Mouse (Mus musculus) heart, postnatal 36 days (tissue): ENCODE measurements at regions not wholly inside any gene's neighbourhood (a gene's known extent, or its start where the extent isn't known, plus 50 kb on each side); places are given as distances from the start of the nearest gene placed in this dataset.
A peak's percentile ranks its signal among the peaks of the same experiment; 100 is the strongest.
"Not testable (repeated sequence)": the region's sequence is repeated elsewhere in the genome, so short reads cannot be mapped to it uniquely, and the experiment has no call there.

Source experiments
- DNase-seq, 2 experiments: peaks; one replicate each; pipeline ENCODE4 v3.0.0; 2021 to 2022
- intact Hi-C: fragments of 180-260 bp; cut with DNase I; formaldehyde crosslinking; loops from one replicate; pipeline ENCODE4 v1.15.1; 2025

GRCm38 (mm10) chr16:86281326-86281725 is 379.7 kb upstream of the Adamts5 start:
- no peak for DNase-seq
- intact Hi-C loops = no loop called here

GRCm38 (mm10) chr16:86277031-86277430 is 375.4 kb upstream of the Adamts5 start:
- DNase-seq = no peak
- intact Hi-C loops = no loop called here

DNA sequence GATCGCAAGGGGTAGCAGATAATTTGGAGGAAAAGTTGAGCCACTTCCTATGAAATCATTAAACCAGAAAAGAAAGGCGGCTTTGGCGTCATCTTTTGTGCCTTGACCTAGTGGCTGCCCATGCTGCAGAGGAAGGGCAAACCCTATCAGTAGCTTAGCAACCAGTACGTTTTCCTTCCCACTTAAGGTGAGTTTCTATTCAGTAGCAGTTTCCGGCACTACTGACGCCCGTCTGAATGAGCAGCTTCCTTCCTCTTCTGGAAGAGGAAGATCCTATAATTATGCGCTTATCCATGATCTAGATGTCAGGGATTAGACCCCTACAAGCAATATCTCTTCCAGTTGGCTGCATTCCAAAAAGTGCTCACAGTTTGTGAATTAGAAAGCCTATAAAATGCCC is 360.0 kb upstream of the Adamts5 start:
- peak in 1 of 2 experiments; percentile 5 for DNase-seq

DNA sequence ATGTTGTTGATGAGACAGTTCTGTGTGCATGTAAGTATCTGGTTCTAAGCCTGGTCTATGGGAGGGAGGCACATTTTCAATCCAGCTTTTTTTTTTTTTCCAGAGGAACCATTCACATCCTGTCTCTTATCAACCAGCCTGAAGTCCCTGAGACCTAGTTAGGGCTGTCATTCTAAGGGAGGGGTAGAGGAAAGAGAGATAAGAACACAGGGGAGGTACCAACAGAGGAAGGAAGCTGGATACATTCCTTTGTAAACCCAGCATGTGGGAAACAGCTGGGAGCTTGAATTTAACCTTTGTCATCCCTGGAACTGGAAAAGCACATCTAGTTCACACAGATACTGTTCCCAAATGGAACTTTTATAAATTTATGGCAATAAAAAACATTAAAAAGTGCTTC is 351.0 kb upstream of the Adamts5 start:
- intact Hi-C loops = loop anchor here (5.0 kb wide), 1 partner anchor 350 kb away; the partner anchor contains the start of gene Adamts5
- no peak for DNase-seq

More for the DNA sequence above, 360.0 kb upstream of the Adamts5 start:
- intact Hi-C loops = loop anchor here (5.0 to 10.0 kb wide), 3 partner anchors 299 to 873 kb away; no protein-coding TSS in a partner anchor

- DNase-seq = peak; percentile 13 to 18
- intact Hi-C loops = loop anchor here (5.0 kb wide), 1 partner anchor 348 kb away; the partner anchor contains the start of gene Adamts5
Observed at GRCm38 (mm10) chr16:86250021-86250420, 348.4 kb upstream of the Adamts5 start.

GRCm38 (mm10) chr16:86244191-86244590 is 342.6 kb upstream of the Adamts5 start:
- intact Hi-C loops = no loop called here
- no peak for DNase-seq

- intact Hi-C loops = no loop called here
- no peak for DNase-seq
Observed at GRCm38 (mm10) chr16:86242766-86243510, 341.3 kb upstream of the Adamts5 start.

DNA sequence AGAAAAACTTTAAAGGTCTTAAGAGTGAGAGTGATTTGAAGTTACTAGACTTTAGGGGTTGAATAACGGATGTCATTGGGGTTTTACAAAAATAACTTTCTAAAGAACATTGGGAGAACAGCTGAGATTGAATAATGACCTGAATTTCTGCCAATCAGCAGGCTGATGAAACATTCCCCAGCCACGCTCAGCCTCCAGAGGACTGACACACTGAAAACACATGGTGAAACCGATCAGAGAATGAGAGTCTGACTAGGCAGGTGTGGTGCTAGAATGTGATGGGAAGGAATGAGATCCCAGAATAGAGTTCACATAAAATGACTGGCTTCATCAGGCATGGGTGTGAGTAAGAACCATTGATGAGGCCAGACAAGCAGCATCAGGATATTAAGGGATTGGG is 321.4 kb upstream of the Adamts5 start:
- intact Hi-C loops = no loop called here
- DNase-seq = peak; percentile 18 to 44

DNA sequence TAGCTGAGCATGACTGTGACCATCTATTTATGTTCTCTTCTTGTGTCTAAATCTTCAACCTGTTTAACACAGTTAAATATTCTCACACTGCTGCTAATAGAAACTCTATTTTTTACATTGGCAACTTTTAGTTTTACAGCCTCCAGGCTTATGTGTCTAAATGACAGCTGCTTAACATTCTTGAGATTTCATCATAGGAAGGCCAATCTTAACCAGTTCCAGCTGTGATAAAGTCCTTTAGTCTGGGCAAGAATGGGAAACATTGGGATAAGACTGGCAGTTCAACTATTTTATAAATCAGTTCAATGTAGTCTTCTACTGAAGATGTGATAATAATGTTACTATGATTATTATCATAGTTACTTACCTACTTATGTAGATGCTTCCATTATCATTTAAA is 308.9 kb upstream of the Adamts5 start:
- intact Hi-C loops = no loop called here
- no peak for DNase-seq

DNA sequence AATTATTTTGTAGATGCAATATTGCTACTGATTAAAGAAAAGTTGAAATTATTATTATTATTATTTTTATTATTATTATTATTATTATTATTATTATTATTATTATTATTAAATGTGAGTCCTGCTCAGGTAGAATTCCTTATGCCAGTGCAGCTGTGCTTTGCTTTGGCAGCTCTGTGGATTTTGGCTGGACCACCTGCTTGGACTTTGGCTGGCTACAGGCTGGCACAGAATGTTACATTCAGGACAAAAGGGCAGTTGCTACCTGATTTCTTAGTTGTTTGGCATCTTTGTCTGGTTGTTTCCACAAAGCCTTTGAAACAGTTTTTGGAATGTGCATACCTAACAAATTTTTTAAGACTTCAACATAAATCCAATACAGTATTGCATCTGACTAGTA is 307.7 kb upstream of the Adamts5 start:
- no peak for DNase-seq
- intact Hi-C loops = no loop called here

DNA sequence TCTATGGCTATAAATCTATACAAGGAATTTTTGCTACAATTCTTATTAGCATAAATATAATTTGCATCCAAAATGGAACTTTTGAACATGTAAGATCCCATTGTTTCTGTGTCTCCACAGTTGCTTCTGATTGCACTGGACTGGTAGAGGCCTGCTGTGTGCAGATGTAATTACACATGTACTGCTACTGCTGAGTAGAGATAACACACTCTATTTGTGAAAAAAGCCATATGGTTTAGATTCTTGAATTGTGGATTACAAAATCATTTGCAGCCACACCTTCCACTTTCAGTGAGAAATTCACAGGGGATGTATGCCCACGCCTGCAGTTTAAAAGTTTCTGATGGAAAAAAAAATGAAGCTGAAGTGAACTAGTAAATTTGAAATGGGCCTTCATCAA is 288.2 kb upstream of the Adamts5 start:
- DNase-seq = no peak
- intact Hi-C loops = no loop called here

GRCm38 (mm10) chr16:86188966-86189365 is 287.3 kb upstream of the Adamts5 start:
- intact Hi-C loops = loop anchor here (1.0 kb wide), 1 partner anchor 24 kb away; no protein-coding TSS in a partner anchor
- DNase-seq = no peak

- not testable (repeated sequence) for DNase-seq
- intact Hi-C loops = loop anchor here (1.0 kb wide), 1 partner anchor 22 kb away; no protein-coding TSS in a partner anchor
Observed at GRCm38 (mm10) chr16:86187609-86188008, 286.0 kb upstream of the Adamts5 start.

- DNase-seq = peak in 1 of 2 experiments; percentile 7
Observed at GRCm38 (mm10) chr16:86159021-86159815, 257.6 kb upstream of the Adamts5 start.

DNA sequence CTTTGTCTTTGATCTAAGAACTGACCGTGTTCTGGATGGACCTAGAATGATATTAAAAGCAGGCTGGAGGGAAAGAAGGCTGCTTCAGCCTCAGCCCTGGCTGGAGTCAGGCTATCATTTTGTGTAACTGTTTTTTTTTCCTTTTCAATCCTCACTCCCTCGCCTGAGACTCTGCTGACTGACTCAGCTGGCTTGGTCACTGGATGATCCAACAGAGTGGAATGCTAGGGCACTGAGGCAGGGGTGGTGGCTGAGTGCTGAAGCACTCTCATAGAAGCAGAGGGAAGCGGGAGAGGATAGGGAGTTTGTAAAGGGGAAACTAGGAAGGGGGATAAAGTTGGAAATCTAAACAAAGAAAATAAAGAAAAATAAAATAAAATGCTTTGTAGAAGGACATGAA is 236.5 kb upstream of the Adamts5 start:
- intact Hi-C loops = no loop called here
- peak in 1 of 2 experiments; percentile 9 for DNase-seq

More at GRCm38 (mm10) chr16:86159021-86159815, 257.6 kb upstream of the Adamts5 start:
- intact Hi-C loops = no loop called here

- intact Hi-C loops = no loop called here
- no peak for DNase-seq
Observed at GRCm38 (mm10) chr16:86136169-86136568, 234.5 kb upstream of the Adamts5 start.

DNA sequence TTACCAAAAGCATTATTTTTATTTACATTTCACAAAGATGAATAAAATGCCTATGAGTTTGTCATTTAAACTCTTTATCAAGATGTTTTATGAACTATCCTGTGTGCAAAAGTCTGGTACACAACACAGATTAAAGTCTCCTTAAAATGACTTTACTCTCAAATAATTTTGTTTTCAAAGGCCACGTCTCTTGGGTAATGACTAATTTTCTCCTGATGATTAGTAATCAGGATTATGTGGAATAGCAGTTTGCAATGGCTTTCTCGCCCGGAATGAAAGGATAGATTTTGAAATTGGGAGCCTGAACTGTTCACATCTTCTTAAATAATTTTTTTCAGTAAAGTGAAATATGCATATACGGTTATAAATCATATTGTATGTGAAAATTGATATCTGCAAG is 225.8 kb upstream of the Adamts5 start:
- intact Hi-C loops = no loop called here
- no peak for DNase-seq

GRCm38 (mm10) chr16:86124182-86124581 is 222.6 kb upstream of the Adamts5 start:
- intact Hi-C loops = no loop called here
- DNase-seq = no peak

DNA sequence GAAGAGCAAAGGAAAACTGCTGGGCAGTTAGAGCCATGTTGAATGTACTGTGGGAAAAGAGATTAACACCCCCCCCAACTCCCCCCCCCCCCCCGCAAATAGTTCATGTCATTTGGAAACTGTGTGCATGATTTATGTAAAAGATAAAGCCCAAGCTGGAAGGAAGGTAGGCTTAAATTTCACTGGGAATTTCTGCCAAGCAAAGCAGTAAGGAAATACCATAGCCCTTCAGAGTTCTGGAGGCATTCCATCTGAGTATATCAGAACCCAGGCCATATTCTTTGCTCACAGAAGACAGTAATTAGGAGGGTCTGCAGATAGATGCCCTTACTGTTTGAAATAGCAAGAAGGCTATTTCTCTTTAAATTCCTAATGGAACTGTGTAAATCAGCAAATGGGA is 221.3 kb upstream of the Adamts5 start:
- DNase-seq = no peak
- intact Hi-C loops = no loop called here

- intact Hi-C loops = no loop called here
- DNase-seq = no peak
Observed at GRCm38 (mm10) chr16:86117959-86118358, 216.3 kb upstream of the Adamts5 start.

DNA sequence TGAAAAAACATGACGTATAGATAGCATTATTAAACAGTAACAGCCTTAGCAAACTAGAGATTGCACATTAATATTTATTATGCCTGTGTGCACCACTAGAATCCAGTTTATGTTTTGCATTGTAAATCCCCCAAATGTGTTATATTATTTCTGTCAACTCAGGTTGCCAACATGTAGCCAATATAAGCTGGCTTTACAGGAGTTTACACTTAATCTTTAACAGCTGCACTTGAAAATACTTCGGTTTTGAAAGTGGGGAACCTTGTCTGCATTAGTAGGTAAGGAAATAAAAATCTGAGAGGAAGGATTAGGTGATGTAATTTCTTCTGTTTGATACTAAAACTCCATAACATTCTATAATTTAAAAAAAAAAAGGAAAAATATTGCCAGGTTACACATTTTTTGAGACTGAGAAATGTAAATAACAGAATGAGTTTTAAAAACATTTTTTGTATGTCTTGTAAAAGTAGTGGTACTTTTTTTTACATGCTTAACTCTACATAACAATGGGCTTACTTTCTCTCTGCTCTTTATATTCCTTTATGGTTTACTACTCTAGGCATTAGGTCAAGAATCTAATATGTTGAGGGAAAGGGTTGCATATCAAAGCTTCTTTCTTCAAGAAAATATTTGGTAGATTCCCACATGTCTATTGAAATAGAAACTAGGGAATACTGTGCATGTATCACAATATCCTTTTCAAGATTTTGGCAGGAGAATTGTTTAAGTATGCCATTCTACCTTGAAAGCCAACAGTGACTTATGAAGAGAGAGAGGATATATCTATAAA is 214.2 kb upstream of the Adamts5 start:
- DNase-seq = no peak
- intact Hi-C loops = no loop called here
